Mouse (Mus musculus) heart, embryonic 12.5 days (tissue): ENCODE measurements at regions not wholly inside any gene's neighbourhood (a gene's known extent, or its start where the extent isn't known, plus 50 kb on each side); places are given as distances from the start of the nearest gene placed in this dataset.

ENCODE experiments used
- ATAC-seq: fragments of 200-750 bp; cut with Nextera tagmentation; 2 replicates; pipeline ENCODE4 v1.8.0; 2017; ENCODE audit warnings: moderate TSS enrichment, moderate library complexity; ENCODE audit not compliant: insufficient number of reproducible peaks, low FRiP score
- H3K27ac ChIP-seq: fragments of 300-500 bp; sonication (generic); 2 replicates; pipeline ENCODE4 v1.5.1; 2016; ENCODE audit warnings: mild to moderate bottlenecking, moderate library complexity; ENCODE audit not compliant: poor library complexity, severe bottlenecking
- H3K27me3 ChIP-seq: fragments of 300-500 bp; sonication (generic); replicated peaks from 2 replicates; pipeline ENCODE4 v1.6.1; 2016; ENCODE audit warnings: mild to moderate bottlenecking, moderate library complexity
- H3K36me3 ChIP-seq: fragments of 300-500 bp; sonication (generic); 2 replicates; pipeline ENCODE4 v1.6.1; 2016; ENCODE audit warnings: mild to moderate bottlenecking, moderate library complexity
- H3K4me1 ChIP-seq: fragments of 300-500 bp; sonication (generic); replicated peaks from 2 replicates; pipeline ENCODE4 v1.6.1; 2016; ENCODE audit warnings: mild to moderate bottlenecking
- H3K4me2 ChIP-seq: fragments of 300-500 bp; sonication (generic); 2 replicates; pipeline ENCODE4 v1.6.1; 2016; ENCODE audit warnings: mild to moderate bottlenecking, moderate library complexity
- H3K4me3 ChIP-seq: fragments of 300-500 bp; sonication (generic); 2 replicates; pipeline ENCODE4 v1.5.1; 2016; ENCODE audit warnings: mild to moderate bottlenecking
- H3K9ac ChIP-seq: fragments of 300-500 bp; sonication (generic); 2 replicates; pipeline ENCODE4 v1.6.1; 2016; ENCODE audit warnings: mild to moderate bottlenecking, moderate library complexity
- H3K9me3 ChIP-seq: fragments of 300-500 bp; sonication (generic); replicated peaks from 2 replicates; pipeline ENCODE4 v1.6.1; 2016; ENCODE audit warnings: mild to moderate bottlenecking, moderate library complexity
- WGBS: fragments of 180-500 bp; shearing (Covaris S2); methylation state at CpG from one replicate; pipeline ENCODE4 v1.1.7; 2016; 5-methylcytosine and 5-hydroxymethylcytosine counted together

DNA sequence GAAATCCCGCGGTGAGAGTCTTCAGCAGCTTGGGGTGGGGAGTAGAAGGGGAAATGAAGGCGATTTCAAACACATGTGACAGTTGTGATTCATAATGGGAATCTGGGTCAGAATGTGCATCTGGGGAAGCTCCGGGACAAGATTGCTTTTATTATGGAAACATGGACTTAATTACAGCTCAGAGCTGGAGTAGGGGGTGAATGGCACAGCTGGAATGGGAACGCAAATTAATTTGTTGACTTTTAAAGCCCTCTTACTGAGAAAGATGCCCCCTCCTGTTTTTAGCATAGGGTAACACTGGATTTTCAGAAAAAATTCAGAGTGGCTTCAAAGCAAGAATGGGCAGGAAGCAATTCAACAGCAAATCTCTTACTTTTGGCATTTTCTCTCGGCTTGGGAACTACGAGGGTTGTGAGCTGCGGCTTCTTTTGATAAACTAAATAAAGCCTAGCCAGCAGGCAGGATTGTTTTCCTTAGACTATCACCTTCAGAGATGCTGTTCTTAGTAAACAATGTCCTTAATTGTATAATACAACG lies 501.0 kb downstream of the Nyap2 start:
- Histone ChIP-seq H3K9me3 (no peaks in the 10 kb centered on the region), H3K27ac (no peak overlapping the region), H3K27me3 (no peaks in the 10 kb centered on the region), H3K9ac (no peak overlapping the region), H3K4me2 (no peak overlapping the region), H3K4me3 (no peak overlapping the region), H3K36me3 (no peaks in the 10 kb centered on the region), H3K4me1 (no peaks in the 10 kb centered on the region)
- ATAC-seq: no peak
- WGBS: 70% methylated on average over 9 of the region's 9 CpGs

DNA sequence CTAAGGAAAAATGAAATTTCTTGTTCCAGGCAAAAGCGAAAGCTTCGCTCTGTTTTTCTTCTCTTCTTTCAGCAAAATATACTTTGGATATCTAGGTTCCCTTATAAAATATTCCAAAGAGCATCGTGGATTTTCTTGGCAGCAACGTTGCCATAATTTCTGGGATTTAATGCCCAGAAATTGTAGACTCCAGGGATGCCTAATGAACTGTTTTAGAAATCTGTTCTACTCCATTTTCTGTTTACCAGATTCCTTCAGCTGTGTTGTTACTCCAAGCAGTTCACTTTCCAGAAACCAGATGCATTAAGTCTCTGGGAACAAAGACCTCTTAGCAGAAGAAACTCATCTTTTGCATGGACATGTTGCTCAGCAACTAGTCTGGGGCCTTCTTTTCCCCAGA lies 504.5 kb downstream of the Nyap2 start:
- Histone ChIP-seq H3K9ac (no peak overlapping the region), H3K36me3 (no peaks in the 10 kb centered on the region), H3K4me1 (no peaks in the 10 kb centered on the region), H3K4me3 (no peak overlapping the region), H3K4me2 (no peak overlapping the region), H3K9me3 (no peaks in the 10 kb centered on the region), H3K27ac (no peak overlapping the region), H3K27me3 (no peaks in the 10 kb centered on the region)
- no peak for ATAC-seq
- WGBS: 81% methylated on average over 4 of the region's 4 CpGs

DNA sequence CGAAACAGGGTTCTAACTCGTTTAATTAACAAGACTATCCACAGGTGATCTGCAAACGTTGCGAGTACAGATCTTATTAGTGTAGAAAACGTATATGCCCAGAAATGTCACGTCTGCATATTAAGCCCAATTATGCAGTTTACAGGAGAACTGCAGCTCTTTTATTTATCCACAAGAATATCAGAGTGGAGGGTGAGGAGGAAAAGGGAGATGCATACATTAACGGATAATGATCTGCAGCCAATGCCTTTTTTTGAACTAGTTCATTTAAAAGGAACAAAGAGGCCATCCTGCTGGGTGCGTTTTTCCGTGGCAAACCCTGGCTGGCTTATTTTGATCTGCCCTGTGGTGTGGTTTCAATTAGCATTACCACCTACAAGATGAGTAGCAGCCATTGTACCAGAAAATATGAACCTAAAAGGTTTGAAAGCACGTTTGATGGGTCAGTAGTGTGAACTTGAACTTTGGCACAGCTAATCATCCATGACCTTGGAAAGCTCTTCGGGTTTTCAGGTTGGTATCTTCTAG lies 511.1 kb downstream of the Nyap2 start:
- ATAC-seq: no peak
- H3K27me3 ChIP-seq: no peaks in the 10 kb centered on the region
- H3K9me3 ChIP-seq: no peaks in the 10 kb centered on the region
- H3K4me2 ChIP-seq: no peak overlapping the region
- H3K9ac ChIP-seq: no peak overlapping the region
- no peak overlapping the region for H3K4me3 ChIP-seq
- 68% methylated on average over 11 of the region's 11 CpGs for WGBS
- no peaks in the 10 kb centered on the region for H3K36me3 ChIP-seq
- H3K4me1 ChIP-seq: no peaks in the 10 kb centered on the region
- H3K27ac ChIP-seq: no peak overlapping the region

DNA sequence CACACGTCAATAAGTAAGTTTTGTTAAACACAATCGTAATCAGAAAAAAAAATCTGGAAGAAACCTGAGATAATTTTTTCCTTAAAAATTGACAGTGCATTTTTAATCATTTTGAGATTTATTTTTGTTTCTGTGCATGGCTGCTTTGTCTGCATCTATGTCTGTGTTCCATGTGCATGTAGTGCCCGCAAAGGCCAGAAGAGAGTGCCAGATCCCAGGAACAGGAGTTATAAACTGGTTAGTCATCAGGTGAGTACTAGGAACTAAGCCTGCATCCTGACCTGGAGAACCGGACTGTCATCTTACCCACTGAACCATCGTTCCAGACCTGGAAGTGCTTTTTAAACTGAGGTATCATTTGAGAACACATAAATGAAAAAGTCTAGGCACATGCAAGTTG lies 514.9 kb downstream of the Nyap2 start:
- 78% methylated on average over 5 of the region's 5 CpGs for WGBS
- H3K4me1 ChIP-seq: peaks cover 3% of the 10 kb centered on the region; the same call in 1 of the 2 replicates
- H3K9me3 ChIP-seq: no peaks in the 10 kb centered on the region
- H3K27ac ChIP-seq: no peak overlapping the region
- H3K27me3 ChIP-seq: no peaks in the 10 kb centered on the region
- no peaks in the 10 kb centered on the region for H3K36me3 ChIP-seq
- H3K4me2 ChIP-seq: no peak overlapping the region
- ATAC-seq: no peak
- H3K4me3 ChIP-seq: no peak overlapping the region
- H3K9ac ChIP-seq: no peak overlapping the region

DNA sequence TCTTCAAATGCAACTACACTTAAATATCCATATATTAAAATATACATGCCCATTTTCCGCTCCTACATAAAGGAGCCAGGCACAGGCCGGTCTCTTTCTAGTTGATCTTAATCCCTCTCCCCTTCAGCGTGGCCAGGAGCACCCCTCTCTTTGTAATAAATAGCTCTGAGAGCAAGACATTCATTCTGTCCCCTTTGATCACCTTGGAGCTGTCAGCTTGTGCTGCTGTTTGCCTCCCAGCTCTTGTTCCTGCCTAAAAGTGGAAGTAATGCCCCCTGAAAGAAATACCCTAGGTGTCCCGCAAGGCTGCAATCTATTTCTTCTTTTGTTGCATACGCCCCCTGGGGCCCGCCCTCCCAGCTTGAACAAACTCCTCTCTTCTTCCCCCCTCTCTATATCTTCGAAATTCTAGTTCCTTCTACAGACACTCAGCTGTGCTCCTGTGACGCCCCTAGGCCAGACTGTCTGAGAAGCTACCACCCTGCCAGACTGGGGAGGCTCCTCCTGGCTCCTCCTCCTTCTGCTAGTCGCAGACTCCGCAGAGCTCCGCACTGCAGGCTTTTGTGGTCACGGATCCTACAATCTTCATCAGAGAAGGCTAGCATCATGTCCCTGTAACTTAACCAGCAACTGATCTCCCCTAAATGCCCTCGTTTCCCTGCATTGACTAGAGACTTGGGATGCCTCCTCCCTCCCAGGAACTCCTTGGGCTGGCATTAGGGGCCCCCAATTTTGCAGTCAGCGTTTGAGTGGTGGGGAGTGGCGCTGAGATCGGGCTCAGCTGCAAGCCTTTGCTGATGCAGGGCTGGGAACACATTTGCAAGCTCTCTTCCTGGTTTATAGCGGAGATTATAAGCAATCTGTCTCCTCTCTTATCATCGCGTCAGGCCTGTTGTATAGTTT lies 516.8 kb downstream of the Nyap2 start:
- no peaks in the 10 kb centered on the region for H3K9me3 ChIP-seq
- ATAC-seq: peak; percentile 84
- no peaks in the 10 kb centered on the region for H3K36me3 ChIP-seq
- H3K4me3 ChIP-seq: peak overlapping the region; percentile 55
- H3K4me1 ChIP-seq: peaks cover 3% of the 10 kb centered on the region; the same call in 1 of the 2 replicates
- H3K27me3 ChIP-seq: no peaks in the 10 kb centered on the region
- WGBS: 7% methylated on average over 19 of the region's 19 CpGs
- peak overlapping the region; percentile 78 for H3K4me2 ChIP-seq
- peak overlapping the region; percentile 36; the same call in 1 of the 2 replicates for H3K27ac ChIP-seq
- H3K9ac ChIP-seq: peak overlapping the region; percentile 75

DNA sequence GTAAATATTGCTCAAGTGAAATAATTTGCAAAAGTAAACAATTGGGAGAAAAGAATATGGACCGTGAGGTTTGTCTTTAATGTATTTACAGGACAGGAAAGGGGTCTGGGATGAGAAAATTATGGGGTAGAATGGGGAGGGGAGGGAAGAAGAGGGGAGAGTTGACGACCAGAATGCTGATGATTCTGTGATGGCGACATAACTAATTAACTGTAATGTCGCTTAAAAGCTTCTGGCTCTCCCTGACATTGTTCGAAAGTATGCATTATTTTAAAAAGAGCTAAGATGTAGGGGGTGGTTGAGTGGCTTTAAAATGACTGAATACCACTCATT lies 517.4 kb downstream of the Nyap2 start:
- Histone ChIP-seq H3K9ac (no peak overlapping the region), H3K36me3 (no peaks in the 10 kb centered on the region), H3K27ac (peak overlapping the region; percentile 36; the same call in 1 of the 2 replicates), H3K4me2 (peak overlapping the region; percentile 78), H3K27me3 (no peaks in the 10 kb centered on the region), H3K9me3 (peaks cover under 1% of the 10 kb centered on the region; the same call in 1 of the 2 replicates), H3K4me3 (peak overlapping the region; percentile 55), H3K4me1 (peaks cover 3% of the 10 kb centered on the region; the same call in 1 of the 2 replicates)
- no peak for ATAC-seq
- WGBS: 23% methylated on average over 5 of the region's 5 CpGs

DNA sequence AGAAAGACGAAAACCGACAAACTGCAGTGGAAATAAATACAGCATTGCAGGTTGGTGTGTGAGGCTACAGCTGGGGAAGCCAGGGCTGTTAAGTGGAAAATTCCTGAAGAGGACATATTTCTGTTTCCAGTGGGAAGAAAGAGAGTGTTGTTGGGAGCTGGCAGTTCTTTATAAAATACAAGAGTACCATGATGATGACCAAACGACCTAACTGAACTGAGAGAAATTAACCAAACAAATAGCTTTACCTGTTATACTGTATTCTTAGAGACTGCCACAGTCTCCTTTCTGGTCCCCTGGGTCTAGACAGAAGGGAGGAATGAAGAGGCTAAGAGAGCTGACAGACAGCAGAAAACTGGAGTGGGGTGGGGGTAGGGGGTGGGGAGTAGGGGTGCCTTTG lies 517.9 kb downstream of the Nyap2 start:
- H3K9ac ChIP-seq: no peak overlapping the region
- H3K36me3 ChIP-seq: no peaks in the 10 kb centered on the region
- H3K27ac ChIP-seq: no peak overlapping the region
- no peak for ATAC-seq
- peaks cover 5% of the 10 kb centered on the region; the same call in 1 of the 2 replicates for H3K9me3 ChIP-seq
- 34% methylated on average over 3 of the region's 3 CpGs for WGBS
- no peaks in the 10 kb centered on the region for H3K27me3 ChIP-seq
- H3K4me3 ChIP-seq: no peak overlapping the region
- H3K4me1 ChIP-seq: peaks cover 3% of the 10 kb centered on the region; the same call in 1 of the 2 replicates
- no peak overlapping the region for H3K4me2 ChIP-seq

DNA sequence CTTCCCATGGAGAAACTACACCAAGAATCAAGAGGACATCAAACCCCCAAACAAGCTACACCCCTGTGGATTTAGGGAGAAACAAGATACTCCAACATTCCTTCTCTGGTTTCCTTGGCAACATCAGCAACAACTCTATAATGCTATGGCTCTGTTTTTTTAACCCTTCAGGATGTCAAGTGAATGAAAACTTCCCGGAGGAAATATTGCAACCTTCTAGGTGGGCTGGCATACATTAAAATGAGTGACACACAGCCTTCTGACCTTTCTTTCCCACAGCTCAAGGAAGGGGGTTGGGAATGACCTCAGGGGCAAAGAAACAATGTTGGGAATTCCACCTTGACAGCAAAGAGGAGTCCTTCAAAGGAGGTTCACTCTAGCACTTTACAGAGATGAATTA lies 532.0 kb downstream of the Nyap2 start:
- Histone ChIP-seq H3K9me3 (0 out of 2 replicates have a peak, but pooled peaks cover 5% of the 10 kb centered on the region), H3K4me3 (no peak overlapping the region), H3K4me2 (no peak overlapping the region), H3K9ac (no peak overlapping the region), H3K27me3 (no peaks in the 10 kb centered on the region), H3K27ac (no peak overlapping the region), H3K4me1 (peaks cover 4% of the 10 kb centered on the region; the same call in 1 of the 2 replicates), H3K36me3 (no peaks in the 10 kb centered on the region)
- 21% methylated on average over 1 of the region's 1 CpGs for WGBS
- ATAC-seq: no peak

DNA sequence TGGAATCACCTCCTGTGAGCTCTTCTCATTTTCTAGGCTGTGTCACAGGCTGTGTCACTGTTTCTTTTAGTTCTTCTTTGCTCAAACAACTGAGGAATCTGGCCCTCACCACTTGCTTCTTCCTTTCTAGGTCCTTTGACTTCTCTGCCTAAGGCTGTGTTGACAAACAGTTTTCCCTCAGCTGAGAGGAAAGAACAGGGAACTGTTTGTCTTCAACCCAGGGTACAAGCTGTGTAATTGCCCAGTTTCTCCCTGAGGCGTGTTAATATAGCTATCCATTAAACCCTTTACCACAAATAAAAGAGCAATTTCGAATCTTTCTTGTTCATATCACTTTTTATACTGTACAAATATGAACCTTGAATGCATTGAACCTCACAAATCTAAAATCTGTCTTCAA lies 542.1 kb downstream of the Nyap2 start:
- no peak overlapping the region for H3K9ac ChIP-seq
- no peaks in the 10 kb centered on the region for H3K4me1 ChIP-seq
- H3K27me3 ChIP-seq: no peaks in the 10 kb centered on the region
- H3K9me3 ChIP-seq: no peaks in the 10 kb centered on the region
- no peak for ATAC-seq
- H3K27ac ChIP-seq: no peak overlapping the region
- WGBS: 62% methylated on average over 2 of the region's 2 CpGs
- H3K4me2 ChIP-seq: no peak overlapping the region
- H3K36me3 ChIP-seq: no peaks in the 10 kb centered on the region
- H3K4me3 ChIP-seq: no peak overlapping the region

DNA sequence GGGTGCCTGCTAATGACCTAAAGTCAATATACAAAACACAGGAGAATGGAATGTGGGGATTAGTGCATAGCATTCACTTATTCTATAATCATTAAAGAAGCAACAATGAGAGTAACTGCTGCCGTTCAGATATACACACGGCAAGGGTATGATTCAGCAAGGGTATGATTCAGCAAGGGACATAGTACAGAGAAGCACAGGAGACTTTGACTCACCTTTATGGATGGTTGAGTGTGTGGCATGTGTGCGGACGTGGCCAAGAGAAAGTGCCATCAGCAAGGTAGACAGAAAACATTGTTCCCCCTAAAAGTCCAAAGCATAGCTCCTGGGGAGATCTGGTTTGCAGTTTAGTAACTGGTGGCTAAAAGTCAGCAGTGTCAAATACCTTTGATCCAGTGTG lies 547.4 kb downstream of the Nyap2 start:
- no peak overlapping the region for H3K4me3 ChIP-seq

DNA sequence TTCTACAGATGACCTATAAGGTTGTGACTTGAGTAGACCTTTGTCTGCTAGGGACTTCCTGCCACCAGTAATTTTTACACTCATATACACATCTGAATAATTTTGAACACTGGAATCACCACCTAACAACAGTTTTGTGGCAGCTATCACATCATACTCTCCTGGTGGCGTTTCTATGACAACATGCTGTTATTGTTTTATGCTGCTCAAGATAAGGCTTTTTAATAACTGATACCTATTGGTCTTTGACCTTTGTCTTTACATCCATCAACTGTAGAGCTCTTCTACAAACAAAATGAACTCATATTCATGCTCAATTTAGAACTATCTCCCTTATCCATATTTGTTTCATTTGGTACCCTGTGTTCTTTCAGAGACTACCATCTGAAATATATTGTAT lies 556.0 kb downstream of the Nyap2 start:
- 66% methylated on average over 1 of the region's 1 CpGs for WGBS
- Histone ChIP-seq H3K4me3 (no peak overlapping the region), H3K4me1 (no peaks in the 10 kb centered on the region), H3K9ac (no peak overlapping the region), H3K27me3 (no peaks in the 10 kb centered on the region), H3K36me3 (no peaks in the 10 kb centered on the region), H3K9me3 (no peaks in the 10 kb centered on the region), H3K4me2 (no peak overlapping the region), H3K27ac (no peak overlapping the region)
- no peak for ATAC-seq

More for the DNA sequence above, 547.4 kb downstream of the Nyap2 start:
- ATAC-seq: no peak
- no peaks in the 10 kb centered on the region for H3K36me3 ChIP-seq
- no peaks in the 10 kb centered on the region for H3K27me3 ChIP-seq
- H3K27ac ChIP-seq: no peak overlapping the region
- 76% methylated on average over 4 of the region's 4 CpGs for WGBS
- H3K9ac ChIP-seq: no peak overlapping the region
- no peak overlapping the region for H3K4me2 ChIP-seq
- H3K4me1 ChIP-seq: no peaks in the 10 kb centered on the region
- H3K9me3 ChIP-seq: no peaks in the 10 kb centered on the region
